Mouse (Mus musculus): ENCODE results near the gene Sod3. TPM values are rescaled to one million over a fixed set of nuclear protein-coding genes. Genes with fewer than 3 reads are reported as not detected.

The Sod3 gene
- polyA plus RNA-seq (2015; fragmentation: Nextera tagmentation; extraction: Ambion mirVana) = 11.9 and 13.5 TPM in 2 replicates

DNA sequence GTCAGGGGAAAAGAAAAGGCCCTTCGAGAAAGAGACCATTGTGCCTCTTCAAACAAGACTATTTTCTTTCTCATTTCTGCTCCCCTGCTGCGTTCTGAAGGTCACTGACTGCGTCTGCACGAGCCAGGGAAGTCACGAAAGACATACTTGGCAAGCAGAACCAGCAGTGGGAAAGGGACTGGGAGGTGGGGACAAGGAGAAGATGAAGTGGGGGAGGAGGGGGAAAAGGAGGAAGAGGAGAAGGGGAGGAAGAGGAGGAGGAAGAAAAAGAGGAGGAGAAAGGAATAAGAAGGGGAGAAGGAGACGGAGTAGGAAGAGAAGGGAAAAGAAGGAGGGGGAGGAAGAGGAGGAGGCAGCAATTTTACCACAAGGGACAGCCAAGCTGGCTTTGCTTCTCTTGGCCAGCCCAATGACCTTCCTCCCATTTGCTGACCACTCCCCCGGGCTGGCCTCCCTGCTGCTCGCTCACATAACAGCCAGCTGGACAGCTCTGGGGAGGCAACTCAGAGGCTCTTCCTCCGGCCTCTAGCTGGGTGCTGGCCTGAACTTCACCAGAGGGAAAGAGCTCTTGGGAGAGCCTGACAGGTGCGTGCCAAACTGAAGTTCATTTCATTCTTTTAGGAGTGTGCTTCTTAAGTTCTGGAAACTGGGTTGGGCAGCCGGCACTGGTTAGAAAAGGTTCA lies at the start of gene Sod3:
TSS of gene Sod3 (plus strand) at position 324 of the 683 bp plus-strand sequence.
- ATAC-seq (replicated peaks; ENCODE audit: low FRiP score) = peak; percentile 83
- Histone ChIP-seq H3K4me1 (peaks cover 28% of the 10 kb centered on the region), H3K4me2 (peak within 1 kb of the TSS; percentile 39), H3K9ac (no peak within 1 kb of the TSS), H3K36me3 (no peaks in the 10 kb centered on the region), H3K9me3 (replicated peaks) (no peaks in the 10 kb centered on the region), H3K4me3 (replicated peaks) (peak within 1 kb of the TSS; percentile 15; the same call in 1 of the 2 replicates), H3K27ac (peak within 1 kb of the TSS; percentile 64), H3K27me3 (peaks cover 5% of the 10 kb centered on the region; the same call in 1 of the 2 replicates)
- WGBS = 13% methylated on average over 11 of the region's 11 CpGs

DNA sequence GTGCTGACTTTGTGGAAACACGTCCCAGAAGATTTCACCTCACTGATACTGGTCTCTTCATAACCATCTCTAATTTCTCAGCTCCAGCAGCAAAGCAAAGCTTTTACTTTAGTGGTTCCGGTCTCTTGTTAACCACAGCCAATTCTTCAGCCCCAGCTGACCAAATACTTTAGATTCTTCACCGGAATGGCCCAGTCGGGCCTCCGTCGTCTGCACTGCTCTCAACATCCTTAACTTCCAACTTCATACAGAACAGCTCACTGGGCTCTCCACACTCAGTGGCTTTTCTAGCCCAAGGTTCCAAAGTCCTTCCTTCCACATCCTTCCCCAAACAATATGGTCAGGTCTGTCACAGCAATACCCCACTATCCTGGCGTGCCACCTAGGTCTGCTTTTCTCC lies 46.7 kb upstream of the Sod3 start:
- Histone ChIP-seq H3K4me1 (no peaks in the 10 kb centered on the region), H3K36me3 (no peaks in the 10 kb centered on the region), H3K27ac (no peak overlapping the region), H3K9me3 (replicated peaks) (no peaks in the 10 kb centered on the region), H3K4me2 (no peak overlapping the region), H3K4me3 (replicated peaks) (no peak overlapping the region), H3K27me3 (no peaks in the 10 kb centered on the region), H3K9ac (no peak overlapping the region)
- no peak for ATAC-seq (replicated peaks; ENCODE audit: low FRiP score)
- WGBS = 82% methylated on average over 7 of the region's 7 CpGs

DNA sequence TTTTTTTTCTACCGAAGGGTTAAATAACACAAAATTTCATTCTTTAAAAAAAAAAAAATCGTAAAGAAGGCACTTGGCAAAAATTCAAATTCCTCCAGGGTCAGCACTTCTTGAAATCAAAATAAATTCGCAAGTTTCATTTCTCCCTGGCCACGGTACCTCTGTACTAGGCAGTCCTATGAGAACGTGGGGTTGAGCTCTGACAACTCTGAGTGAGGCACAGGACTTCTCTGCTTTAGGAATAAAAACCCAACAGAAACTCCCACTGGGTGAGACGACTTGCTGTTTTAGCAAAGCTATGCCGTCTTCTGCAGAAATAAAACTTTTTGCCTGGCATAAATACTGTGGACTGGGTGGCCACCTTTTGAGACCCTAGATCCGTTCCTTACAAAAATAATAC lies 44.1 kb upstream of the Sod3 start:
- H3K27me3 ChIP-seq = no peaks in the 10 kb centered on the region
- no peaks in the 10 kb centered on the region for H3K9me3 ChIP-seq (replicated peaks)
- no peaks in the 10 kb centered on the region for H3K4me1 ChIP-seq
- H3K27ac ChIP-seq = no peak overlapping the region
- H3K4me3 ChIP-seq (replicated peaks) = no peak overlapping the region
- no peak overlapping the region for H3K9ac ChIP-seq
- H3K36me3 ChIP-seq = no peaks in the 10 kb centered on the region
- 49% methylated on average over 8 of the region's 8 CpGs for WGBS
- ATAC-seq (replicated peaks; ENCODE audit: low FRiP score) = no peak
- H3K4me2 ChIP-seq = no peak overlapping the region

DNA sequence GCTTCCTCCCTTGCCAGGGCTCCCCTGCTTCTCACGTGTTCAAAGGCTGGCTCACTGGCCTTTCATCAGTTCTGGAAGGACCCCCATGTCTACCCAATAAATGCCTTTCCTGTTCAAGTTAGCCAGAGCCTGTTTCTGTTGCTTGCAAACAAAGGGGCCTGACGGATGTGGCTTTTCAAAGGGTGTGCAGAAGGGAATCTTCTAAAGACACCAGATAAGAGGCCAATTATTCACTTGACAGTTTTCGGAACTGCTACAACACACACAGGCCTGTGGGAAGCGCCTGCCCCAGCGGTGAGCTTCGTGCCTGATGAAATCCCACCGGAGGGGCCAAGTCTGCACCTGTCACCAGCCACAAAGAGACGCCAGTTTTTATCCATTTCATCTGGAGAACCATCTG lies 31.5 kb upstream of the Sod3 start:
- WGBS = 58% methylated on average over 8 of the region's 8 CpGs
- ATAC-seq (replicated peaks; ENCODE audit: low FRiP score) = no peak
- Histone ChIP-seq H3K27ac (no peak overlapping the region), H3K9me3 (replicated peaks) (no peaks in the 10 kb centered on the region), H3K27me3 (no peaks in the 10 kb centered on the region), H3K36me3 (no peaks in the 10 kb centered on the region), H3K4me2 (no peak overlapping the region), H3K9ac (no peak overlapping the region), H3K4me1 (no peaks in the 10 kb centered on the region), H3K4me3 (replicated peaks) (no peak overlapping the region)

DNA sequence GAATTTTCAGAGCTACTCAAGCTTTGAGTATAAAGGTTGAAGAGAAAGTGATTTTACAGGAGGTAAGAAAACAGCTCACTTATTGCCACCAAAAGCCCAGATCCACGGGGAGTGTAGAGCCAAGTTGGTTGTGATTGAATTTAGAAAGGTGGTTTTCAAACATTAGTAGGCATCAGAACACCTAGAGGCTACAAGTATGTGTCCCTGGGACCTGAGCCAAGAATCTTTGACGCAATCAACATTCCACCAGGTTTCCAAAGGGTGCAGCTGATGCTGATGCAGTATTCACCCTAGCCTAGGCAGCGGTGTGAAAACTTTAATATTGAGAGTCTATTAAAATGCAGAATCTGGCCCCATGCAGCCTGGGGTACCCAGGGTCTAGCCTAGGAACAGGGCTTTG lies 28.0 kb upstream of the Sod3 start:
- H3K4me2 ChIP-seq = no peak overlapping the region
- no peaks in the 10 kb centered on the region for H3K4me1 ChIP-seq
- H3K27ac ChIP-seq = no peak overlapping the region
- no peak overlapping the region for H3K9ac ChIP-seq
- 79% methylated on average over 3 of the region's 3 CpGs for WGBS
- H3K9me3 ChIP-seq (replicated peaks) = no peaks in the 10 kb centered on the region
- ATAC-seq (replicated peaks; ENCODE audit: low FRiP score) = no peak
- H3K4me3 ChIP-seq (replicated peaks) = no peak overlapping the region
- H3K27me3 ChIP-seq = no peaks in the 10 kb centered on the region
- no peaks in the 10 kb centered on the region for H3K36me3 ChIP-seq

DNA sequence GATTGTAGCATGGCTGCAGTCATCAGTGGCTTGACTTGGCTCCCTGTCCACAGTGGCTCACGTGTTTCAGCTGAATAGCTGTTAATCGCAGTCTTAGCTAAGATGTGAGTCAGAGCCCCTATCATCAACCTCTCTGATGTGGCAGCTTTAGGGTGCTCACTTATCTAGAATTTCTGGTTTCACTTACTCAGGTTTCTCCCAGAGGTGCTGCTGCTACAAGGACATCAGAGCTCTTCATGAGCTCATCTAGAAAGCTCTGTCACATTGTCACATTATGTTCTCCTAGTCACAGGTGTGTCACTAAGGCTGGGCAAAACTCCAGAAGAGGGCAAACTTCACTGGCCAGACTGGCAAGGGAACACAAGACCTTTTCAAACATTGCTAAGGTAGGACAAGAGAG lies 24.5 kb upstream of the Sod3 start:
- Histone ChIP-seq H3K4me3 (replicated peaks) (no peak overlapping the region), H3K27me3 (no peaks in the 10 kb centered on the region), H3K9ac (no peak overlapping the region), H3K4me2 (no peak overlapping the region), H3K36me3 (no peaks in the 10 kb centered on the region), H3K9me3 (replicated peaks) (no peaks in the 10 kb centered on the region), H3K4me1 (no peaks in the 10 kb centered on the region), H3K27ac (no peak overlapping the region)
- ATAC-seq (replicated peaks; ENCODE audit: low FRiP score) = no peak
- 84% methylated on average over 2 of the region's 2 CpGs for WGBS

DNA sequence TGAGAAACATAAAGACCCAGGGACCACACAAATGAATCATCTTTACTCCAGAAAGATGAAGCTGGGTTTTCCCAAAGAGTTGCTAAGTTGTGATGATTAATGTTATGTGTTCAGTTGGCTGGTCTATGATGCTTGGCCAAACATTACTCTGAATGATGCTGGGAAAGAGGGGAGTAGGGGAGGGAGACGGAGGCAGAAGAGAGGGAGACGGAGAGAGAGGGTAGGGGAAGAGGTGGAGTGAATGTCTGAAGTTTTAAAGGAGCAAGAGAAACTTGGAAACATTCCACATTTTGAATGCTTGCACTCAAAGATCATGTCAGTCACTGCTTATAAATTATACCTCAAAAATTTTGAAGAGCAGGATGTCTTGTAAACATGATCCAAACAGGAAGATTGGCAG lies 16.7 kb upstream of the Sod3 start:
- ATAC-seq (replicated peaks; ENCODE audit: low FRiP score) = no peak
- Histone ChIP-seq H3K4me3 (replicated peaks) (no peak overlapping the region), H3K9ac (no peak overlapping the region), H3K27ac (no peak overlapping the region), H3K27me3 (no peaks in the 10 kb centered on the region), H3K4me2 (no peak overlapping the region), H3K4me1 (no peaks in the 10 kb centered on the region), H3K9me3 (replicated peaks) (no peaks in the 10 kb centered on the region), H3K36me3 (no peaks in the 10 kb centered on the region)
- 57% methylated on average over 2 of the region's 2 CpGs for WGBS

DNA sequence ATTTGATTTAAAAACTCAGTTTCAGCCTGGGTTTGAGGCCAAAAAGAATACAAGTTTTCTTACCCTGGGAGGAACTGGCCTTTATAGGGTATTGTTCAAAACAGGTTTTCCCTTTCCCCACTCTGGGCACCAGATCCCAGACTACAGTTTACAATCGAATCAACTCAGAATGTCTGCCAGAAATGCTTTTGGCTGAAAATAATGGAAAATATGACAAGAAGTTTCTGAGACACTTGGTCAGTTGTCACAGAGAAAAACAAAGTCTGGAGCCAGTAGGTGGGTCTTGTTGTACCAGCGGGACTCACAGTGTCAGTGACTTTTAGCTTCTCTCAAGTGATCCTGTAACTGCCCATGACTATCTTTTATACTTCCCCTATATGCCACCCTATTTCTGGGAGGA lies 13.1 kb upstream of the Sod3 start:
- Histone ChIP-seq H3K27me3 (no peaks in the 10 kb centered on the region), H3K4me3 (replicated peaks) (no peak overlapping the region), H3K4me2 (no peak overlapping the region), H3K9me3 (replicated peaks) (no peaks in the 10 kb centered on the region), H3K9ac (no peak overlapping the region), H3K36me3 (no peaks in the 10 kb centered on the region), H3K4me1 (no peaks in the 10 kb centered on the region), H3K27ac (no peak overlapping the region)
- ATAC-seq (replicated peaks; ENCODE audit: low FRiP score) = no peak
- 80% methylated on average over 2 of the region's 2 CpGs for WGBS

DNA sequence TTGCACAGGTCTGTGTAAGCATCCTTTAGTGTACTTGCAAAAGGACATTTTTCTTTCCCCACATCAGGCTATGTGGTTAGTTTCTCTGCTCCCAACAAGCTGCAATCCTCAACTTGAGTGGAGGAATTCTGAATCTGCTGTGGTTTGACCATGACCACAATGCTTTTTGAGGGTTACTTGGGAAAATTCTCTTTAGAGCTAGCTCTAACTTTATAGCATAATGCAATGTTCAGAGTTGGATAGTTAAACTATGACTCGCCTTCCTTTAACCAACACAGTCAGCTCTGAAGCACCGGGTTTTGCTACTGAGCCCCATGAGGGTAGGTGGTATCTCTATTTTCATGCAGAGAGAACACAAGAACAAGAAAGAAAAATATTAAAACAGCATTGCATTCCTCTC lies 12.0 kb upstream of the Sod3 start:
- WGBS = 86% methylated on average over 2 of the region's 2 CpGs
- no peak overlapping the region for H3K27ac ChIP-seq
- no peaks in the 10 kb centered on the region for H3K27me3 ChIP-seq
- no peaks in the 10 kb centered on the region for H3K36me3 ChIP-seq
- H3K4me3 ChIP-seq (replicated peaks) = no peak overlapping the region
- H3K9ac ChIP-seq = no peak overlapping the region
- no peak overlapping the region for H3K4me2 ChIP-seq
- no peaks in the 10 kb centered on the region for H3K4me1 ChIP-seq
- no peaks in the 10 kb centered on the region for H3K9me3 ChIP-seq (replicated peaks)
- no peak for ATAC-seq (replicated peaks; ENCODE audit: low FRiP score)

DNA sequence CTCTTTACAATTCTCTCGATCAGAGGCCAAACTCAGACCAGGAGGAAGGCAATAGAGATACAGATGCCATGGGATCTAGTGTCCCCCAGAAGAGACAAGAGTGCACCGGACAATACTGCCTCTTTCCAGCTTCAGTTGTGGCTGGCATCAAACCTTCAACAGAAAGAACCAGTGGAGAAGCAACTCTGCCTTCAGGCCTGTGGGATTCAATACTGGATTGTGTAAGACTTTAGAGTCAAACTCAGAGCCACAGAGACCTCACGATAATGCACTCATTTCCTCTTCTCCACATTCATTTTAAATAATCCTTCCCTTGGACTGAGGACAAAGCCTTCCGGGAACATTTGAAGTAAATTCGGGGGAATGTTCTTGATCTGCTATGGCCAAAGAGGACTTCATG lies 10.9 kb upstream of the Sod3 start:
- 89% methylated on average over 5 of the region's 5 CpGs for WGBS
- H3K9ac ChIP-seq = no peak overlapping the region
- no peak for ATAC-seq (replicated peaks; ENCODE audit: low FRiP score)
- H3K27me3 ChIP-seq = no peaks in the 10 kb centered on the region
- no peak overlapping the region for H3K4me3 ChIP-seq (replicated peaks)
- no peak overlapping the region for H3K4me2 ChIP-seq
- no peaks in the 10 kb centered on the region for H3K36me3 ChIP-seq
- H3K9me3 ChIP-seq (replicated peaks) = no peaks in the 10 kb centered on the region
- H3K4me1 ChIP-seq = no peaks in the 10 kb centered on the region
- no peak overlapping the region for H3K27ac ChIP-seq

DNA sequence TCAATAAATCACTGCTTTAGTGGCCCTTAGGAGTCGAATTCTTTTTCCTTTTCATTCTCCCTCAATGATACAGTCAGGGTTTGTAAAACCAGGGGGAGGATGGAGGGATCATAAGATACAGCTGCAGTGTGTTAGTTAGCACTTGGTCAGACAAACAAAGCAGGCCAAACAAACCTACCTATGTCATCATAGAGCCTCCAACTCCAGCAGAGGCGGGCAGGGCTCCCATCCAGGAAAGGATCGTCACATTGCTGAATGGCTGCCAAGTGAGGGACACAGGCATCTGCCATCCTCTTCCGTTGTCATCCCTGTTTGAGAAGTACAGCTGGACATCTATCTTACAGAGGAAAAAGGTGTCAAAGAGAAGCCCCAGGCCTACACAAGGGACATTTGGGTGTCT lies 9.2 kb upstream of the Sod3 start:
- H3K4me2 ChIP-seq = no peak overlapping the region
- no peak overlapping the region for H3K9ac ChIP-seq
- 43% methylated on average over 4 of the region's 4 CpGs for WGBS
- no peak overlapping the region for H3K27ac ChIP-seq
- no peak for ATAC-seq (replicated peaks; ENCODE audit: low FRiP score)
- no peaks in the 10 kb centered on the region for H3K4me1 ChIP-seq
- no peak overlapping the region for H3K4me3 ChIP-seq (replicated peaks)
- H3K9me3 ChIP-seq (replicated peaks) = no peaks in the 10 kb centered on the region
- H3K36me3 ChIP-seq = no peaks in the 10 kb centered on the region
- H3K27me3 ChIP-seq = no peaks in the 10 kb centered on the region

DNA sequence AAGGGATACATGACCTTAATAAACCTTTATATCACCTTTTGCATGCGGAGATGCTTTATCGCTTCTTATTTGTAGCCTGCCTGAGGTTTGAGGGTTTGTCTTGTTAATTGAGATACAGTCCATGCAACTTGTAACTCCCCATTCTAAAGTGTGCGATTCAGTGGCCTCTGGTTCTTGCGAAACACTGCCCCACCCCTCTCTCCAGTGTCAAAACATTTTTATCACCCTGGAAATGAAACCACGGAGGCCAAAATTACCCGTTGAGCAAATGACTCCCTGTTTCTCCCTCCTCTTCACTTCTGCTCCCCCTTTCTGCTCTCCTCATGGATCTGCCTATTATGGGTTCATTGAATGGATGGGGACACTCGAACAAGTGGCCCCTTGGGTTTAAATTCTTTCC lies 8.0 kb upstream of the Sod3 start:
- no peaks in the 10 kb centered on the region for H3K36me3 ChIP-seq
- 80% methylated on average over 7 of the region's 7 CpGs for WGBS
- no peaks in the 10 kb centered on the region for H3K27me3 ChIP-seq
- no peak for ATAC-seq (replicated peaks; ENCODE audit: low FRiP score)
- no peak overlapping the region for H3K4me2 ChIP-seq
- H3K27ac ChIP-seq = no peak overlapping the region
- H3K9me3 ChIP-seq (replicated peaks) = no peaks in the 10 kb centered on the region
- peaks cover 7% of the 10 kb centered on the region; the same call in 1 of the 2 replicates for H3K4me1 ChIP-seq
- H3K4me3 ChIP-seq (replicated peaks) = no peak overlapping the region
- H3K9ac ChIP-seq = no peak overlapping the region

DNA sequence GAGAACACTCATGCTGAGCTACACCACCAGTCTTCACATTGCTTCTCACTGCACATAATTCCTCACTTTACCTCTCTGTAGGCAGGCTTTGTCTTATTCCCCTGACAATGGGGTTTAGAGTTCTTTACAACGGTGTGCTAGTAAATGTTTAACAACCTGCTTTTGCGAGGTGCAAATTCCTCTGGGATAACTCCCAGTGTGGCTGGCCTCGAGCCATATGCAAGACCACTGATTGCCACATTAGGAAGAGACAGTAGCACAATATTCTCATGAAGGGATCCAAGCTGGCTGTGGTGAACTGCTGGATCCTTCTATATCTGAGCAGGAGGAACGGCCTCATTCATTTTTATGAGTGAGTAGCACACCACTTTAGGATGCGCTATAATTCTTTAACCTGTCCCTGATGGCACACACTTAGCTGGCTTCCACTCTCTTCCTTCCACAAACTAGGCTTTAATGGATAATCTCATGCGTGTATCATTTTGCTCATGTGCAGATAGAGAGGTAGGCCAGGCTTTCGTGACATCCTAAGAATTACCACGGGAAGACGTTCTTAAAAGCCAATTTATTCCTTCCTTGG lies 6.3 kb upstream of the Sod3 start:
- H3K9me3 ChIP-seq (replicated peaks) = no peaks in the 10 kb centered on the region
- H3K9ac ChIP-seq = no peak overlapping the region
- H3K36me3 ChIP-seq = no peaks in the 10 kb centered on the region
- H3K27ac ChIP-seq = peak overlapping the region; percentile 2; the same call in 1 of the 2 replicates
- H3K4me3 ChIP-seq (replicated peaks) = no peak overlapping the region
- no peak overlapping the region for H3K4me2 ChIP-seq
- WGBS = 47% methylated on average over 9 of the region's 9 CpGs
- peaks cover 7% of the 10 kb centered on the region; the same call in 1 of the 2 replicates for H3K4me1 ChIP-seq
- peak; percentile 35; the same call in 1 of the 2 replicates for ATAC-seq (replicated peaks; ENCODE audit: low FRiP score)
- H3K27me3 ChIP-seq = no peaks in the 10 kb centered on the region
